Mouse (Mus musculus) layer of hippocampus, adult 8-10 months (tissue): ENCODE measurements at regions not wholly inside any gene's neighbourhood (a gene's known extent, or its start where the extent isn't known, plus 50 kb on each side); places are given as distances from the start of the nearest gene placed in this dataset.

Experiments
- DNase-seq, 2 experiments: peaks; one replicate each; pipeline ENCODE4 v3.0.0; 2022; ENCODE audit warnings: low spot score in 2 of 2

DNA sequence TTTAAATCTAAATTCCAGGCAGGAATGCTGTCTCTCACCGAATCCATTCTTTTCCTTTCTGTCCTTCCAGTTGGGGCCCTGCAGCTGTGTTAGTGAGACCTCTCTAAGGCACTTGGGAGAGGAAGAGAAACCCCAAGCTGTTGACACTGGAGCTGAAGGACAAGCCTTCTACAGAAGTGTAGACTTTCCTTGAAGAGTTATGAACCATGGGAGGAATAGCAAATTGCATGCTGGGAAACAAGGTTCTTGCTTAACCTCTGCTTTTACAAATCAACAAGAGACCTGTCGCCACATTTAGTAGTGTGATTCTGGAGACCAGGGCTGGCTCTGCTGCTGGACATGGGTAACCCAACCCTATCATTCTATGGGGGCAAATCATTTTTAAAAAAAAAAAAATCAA lies 200.8 kb upstream of the Sash1 start:
- DNase-seq, result no peak

DNA sequence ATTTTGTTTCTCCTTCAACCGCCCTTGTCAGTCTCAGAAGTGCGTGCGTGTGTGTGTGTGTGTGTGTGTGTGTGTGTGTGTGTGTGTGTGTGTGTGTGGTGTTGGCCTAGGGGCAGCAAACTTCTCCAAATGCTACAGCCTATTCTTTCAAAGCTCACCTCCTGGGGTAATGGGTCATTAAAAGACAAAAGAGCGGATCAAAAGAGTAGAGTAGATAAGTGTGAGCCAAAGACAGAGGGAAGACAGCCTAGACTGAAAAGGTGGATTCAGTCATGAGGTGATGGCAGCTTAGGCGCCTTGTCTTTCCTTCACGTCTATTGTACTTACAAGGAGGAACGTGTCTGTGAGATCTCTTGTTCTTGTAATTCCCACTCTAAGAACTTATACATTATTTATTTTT lies 199.6 kb upstream of the Sash1 start:
- DNase-seq, result no peak

DNA sequence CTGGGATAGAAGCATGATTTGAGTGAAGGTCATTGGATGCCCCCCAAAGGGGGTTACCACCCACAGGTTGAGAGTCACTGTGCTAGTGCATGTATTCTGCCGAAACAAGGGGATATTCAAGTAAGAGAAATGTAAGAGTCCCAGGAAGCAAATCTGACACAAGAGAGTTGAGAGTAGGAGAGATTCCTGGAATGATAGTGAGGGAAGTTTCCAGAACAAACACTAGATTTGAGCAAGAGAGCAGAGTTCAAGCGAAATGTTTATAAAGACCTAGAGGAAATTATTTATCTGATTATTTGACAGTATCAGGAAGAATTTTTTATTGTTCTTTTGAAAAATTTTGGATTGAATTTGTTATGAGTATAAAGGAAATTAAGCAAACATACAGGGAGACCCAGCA lies 189.0 kb upstream of the Sash1 start:
- DNase-seq, result no peak

DNA sequence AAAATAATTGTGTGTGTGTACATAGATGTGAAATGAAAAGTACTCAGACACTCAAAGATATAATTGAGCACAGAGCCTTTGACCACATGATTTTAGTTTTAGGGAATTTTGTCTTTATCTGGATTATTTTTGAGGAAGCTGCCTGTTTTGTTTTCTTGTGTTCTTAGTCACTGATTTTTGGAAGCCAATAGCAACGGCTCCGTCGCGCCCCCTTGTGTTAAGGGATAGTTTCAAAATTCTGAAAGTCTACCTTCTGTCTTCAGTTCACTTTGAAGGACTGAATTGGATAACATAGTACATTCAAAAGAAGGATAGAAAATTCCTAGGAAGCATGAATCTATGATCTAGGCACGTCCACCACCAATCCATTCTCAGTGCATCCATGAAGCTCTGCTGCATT lies 185.8 kb upstream of the Sash1 start:
- DNase-seq, result no peak

DNA sequence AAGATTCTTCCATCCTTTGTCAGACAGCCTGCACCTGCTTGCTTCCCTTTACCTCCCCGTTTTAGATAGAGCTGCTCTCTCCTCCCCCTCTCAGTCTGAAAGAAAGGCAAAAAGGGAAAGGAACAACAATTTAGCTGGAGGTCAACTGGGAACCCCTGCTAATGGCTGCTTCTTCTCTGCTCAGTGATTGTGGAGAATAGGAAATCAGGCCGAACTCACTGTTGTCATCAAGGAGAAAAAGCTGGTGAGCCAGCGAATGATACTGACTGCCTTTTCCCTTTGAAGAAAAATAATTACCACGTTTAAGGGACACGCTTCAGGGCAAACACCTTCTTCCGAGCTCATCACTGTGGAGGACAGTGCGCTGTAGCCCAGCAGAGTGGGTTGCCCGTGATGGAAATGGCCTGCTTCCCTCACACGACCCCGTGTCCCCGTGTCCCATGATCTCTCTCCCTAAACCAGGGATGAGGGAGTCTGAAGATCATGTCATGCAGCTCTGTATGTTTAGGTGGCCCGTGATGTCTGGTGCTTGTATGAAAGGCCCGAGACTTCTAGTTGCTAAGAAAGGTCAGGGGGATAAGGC lies 183.8 kb upstream of the Sash1 start:
- DNase-seq, result no peak

DNA sequence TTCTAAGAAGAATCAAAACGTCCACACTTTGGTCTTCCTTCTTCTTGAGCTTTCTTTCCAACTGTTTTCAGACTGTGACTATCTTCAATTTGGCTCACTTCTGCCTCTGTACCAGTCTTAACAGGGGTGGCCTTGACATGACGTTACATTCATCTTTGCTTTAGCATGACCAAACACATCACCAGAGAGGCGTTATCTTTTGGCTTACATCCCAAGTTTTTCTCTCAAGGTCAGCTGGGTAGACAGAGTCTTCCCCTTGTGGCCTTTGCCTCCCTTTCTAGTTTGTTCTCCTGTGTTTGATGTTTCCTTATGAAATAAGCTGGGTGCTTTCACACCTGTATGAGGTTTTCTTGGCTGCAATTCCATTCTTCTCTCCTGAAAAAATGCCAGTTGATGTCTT lies 180.7 kb upstream of the Sash1 start:
- no peak for DNase-seq

DNA sequence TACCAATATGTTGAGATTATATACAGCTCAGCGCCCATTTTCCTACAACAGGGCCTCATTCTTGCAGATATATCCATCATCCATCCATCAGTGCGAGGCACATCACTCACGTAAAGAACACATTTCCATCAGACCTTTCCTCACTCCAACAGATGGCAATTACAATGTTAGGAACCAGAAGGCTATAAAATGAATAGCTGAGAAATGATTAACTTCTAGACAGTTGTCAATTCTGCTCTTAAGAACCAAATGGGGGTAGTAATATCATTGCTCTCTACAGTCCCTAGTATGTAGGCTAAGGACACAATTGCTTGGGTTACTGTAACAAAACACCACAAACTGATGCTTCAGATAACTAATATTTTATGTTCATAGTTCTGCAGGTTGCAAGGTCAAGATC lies 176.1 kb upstream of the Sash1 start:
- DNase-seq, result no peak

DNA sequence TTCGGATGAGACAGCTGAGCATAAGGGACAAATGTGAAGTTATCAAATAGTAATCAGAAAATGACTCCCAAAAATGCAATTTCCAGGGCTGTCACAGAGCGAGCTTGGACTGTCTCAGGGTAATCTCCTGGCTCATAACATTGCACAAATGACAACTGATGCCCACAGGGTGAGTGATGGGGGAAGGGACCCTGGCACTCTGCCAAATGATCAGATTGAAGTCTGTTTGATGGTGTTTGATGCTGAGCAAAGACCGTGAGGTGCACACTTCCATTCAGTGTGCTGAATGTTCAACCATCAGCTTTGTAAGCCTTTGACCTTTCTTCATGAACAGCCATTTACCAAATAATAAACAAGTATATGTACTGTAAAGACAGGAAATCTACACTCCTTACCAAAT lies 169.4 kb upstream of the Sash1 start:
- no peak for DNase-seq

DNA sequence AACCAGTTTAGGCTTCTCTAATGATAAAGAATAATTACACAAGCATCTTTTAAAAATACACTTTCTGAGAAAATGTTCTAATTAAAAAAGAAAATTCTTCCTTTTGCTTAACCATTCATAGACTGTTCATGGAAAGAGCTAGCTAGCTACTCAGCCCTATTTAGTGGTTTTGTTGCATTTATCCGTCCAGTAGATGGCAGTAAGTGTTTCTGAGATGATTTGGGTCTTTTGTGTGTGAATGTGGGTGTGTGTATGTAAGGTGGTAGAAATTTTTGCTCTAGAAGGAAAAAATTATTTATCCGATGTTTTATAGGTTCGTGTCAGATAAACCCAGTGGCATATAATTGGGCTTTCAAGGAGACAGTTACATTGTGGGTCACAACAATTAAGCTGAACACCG lies 167.5 kb upstream of the Sash1 start:
- no peak for DNase-seq

DNA sequence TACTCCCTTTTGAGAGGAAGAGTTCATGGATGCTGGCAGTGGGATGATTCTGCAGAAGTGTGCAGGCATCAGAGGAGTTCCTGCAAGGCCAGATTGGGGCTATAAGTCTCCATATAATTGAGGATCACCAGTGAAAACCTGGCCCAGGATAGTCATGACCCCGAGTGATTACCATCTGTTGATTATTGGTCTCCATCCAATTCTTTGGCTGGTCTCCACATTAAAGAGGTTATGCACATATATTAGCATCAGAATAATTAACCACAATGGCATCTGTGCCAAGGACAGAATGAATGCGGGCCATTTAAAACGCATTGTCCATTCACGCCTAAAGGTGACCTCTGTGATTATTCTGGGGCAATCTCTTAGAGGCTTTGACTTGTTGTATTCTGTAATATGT lies 161.5 kb upstream of the Sash1 start:
- no peak for DNase-seq

DNA sequence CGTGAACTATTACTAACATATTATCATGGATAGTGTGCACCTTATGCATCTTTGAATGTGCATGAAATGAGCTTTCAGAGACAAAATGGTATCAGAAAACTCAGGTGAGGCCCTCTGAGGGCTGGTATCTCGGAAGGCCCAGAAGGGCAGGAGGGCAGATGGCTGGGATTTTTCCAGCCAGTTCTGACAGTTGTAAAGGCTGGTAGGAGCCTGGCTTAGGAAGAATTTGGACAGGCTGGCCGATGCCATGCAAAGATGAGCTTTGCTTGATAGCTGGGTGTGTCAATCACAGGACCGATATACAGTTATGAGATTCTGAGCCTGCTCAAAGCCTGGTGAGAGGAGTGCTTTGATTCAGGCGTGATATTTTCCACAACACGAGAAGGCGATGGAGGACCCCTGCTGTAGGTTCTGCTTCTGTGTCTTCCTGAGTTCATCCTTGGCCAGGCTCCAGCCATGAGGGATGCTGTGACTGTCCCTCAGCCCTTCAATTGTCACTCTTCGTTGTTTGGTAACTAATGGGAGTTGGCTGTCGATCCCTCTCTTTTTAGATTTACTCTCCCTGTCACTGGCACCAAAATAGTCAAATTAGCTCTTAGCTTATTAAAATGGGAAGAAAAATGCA lies 159.0 kb upstream of the Sash1 start:
- DNase-seq, result no peak

DNA sequence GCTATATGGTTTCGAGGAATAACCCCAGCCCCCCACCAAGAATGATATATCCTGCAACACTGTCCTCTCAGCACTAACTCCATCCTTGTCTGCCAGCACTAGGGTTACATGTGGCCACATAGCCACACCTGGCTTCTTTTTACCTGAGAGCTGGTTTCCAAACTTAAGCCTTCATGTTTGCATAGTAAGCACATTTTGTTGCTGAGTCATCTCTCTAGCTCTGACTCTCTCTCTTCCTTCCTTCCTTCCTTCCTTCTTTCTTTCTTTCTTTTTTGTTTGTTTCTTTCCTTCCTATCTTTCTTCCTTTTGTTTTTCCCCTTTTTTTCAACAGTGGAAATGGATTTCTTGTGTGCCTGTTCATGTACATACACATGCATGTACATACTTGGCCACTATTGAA lies 157.6 kb upstream of the Sash1 start:
- no peak for DNase-seq

DNA sequence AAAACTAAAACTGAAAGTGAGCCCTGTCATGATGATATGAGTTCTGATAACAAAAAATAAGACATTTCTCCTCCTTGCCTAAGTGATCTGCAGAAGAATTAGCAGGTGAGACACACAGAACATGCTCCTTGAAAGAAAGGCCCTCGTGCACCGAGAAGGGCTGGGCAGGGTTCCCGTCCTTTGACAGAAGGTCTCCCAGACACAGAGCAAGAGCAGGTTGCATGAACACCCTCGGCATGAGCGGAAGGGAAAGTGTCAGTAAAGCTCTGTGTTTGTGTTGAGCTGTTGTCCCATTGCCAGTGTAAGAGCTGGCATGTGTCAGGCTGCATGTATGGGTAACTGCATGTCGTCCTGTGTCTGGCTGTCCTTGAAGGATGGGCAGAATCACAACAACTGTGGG lies 144.6 kb upstream of the Sash1 start:
- no peak for DNase-seq

DNA sequence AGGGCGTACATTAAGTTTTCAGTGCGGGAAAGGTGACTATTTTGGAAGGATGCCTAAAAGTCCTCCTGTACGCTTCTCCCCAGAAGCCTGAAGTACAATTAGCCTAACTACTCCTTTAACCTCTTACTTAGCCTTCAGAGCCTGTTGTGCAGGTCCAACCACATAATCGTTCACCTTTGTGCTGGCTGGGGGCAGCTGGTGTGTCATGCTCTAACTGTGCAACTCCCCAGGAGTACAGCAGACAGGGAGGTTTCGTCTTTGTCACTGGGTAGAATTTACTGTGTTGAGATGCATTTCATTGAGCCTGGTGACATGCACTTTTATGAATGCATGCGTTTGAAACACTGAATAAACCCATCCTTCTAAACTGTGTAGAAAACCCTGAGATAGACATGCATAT lies 143.6 kb upstream of the Sash1 start:
- DNase-seq, result no peak

DNA sequence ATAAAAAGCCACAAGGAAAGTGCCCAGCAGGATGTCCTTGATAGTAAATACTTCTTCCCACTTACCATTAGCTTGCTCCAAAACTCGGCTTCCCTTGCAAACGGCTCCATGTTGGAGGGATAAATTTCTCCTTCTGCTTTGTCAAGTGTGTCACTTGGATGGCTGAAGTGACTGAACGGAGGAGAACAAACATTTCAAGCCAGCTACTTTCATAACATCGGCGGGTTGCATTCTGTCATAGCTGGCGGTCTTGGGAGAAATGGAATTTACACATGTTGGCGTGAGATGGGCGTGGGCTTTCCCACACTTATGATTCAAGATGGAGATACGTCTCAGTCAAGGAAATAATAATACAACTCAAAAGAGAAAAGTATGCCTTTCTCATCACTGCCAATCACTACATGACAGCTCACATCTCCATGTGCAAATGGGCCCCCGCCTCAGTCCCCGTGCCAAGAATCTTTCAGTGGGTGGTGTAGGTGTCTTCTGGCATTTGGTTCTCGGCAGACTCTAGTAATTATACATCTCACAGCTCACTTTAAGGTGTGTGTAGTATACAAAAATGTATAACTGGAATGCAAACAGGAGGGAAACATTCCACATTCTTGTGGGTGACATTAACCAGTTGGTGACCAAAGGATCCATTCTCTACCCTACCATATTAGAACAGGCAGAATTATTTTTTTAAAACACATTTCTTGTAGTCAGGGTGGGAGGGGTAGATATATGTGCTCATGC lies 141.4 kb upstream of the Sash1 start:
- peak in 1 of 2 experiments; percentile 12 for DNase-seq

DNA sequence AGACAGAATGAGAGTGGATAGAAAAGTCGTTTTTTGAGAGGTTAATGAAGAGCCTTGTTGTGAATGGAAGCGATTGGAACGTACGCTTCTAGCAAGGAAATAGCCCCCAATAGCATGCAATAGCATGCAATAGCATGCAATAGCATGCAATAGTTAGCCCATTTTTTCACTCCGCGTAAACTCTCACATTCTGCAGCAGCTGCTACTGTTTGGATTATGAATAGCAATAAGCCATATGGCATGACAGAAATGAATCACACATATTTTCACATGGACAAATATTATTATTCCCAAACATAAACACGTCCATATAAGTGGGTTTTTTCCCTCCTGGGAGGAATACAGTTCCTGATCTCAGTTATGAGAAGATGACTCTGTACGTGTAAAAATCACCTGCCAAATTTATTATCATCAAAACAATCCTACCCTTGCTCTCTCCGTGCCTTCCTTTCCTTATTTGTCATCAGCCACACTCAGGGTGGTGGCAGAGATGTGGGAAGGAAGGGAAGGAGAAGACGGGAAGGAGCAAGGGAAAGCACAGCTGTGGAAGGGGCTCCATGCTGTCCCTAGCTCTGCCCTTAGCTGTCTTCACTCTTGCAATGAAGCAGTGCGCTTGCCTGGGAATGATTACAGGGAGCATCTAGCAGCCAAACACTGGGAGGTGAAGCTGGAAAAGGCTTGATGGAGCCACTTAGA lies 129.1 kb upstream of the Sash1 start:
- no peak for DNase-seq

DNA sequence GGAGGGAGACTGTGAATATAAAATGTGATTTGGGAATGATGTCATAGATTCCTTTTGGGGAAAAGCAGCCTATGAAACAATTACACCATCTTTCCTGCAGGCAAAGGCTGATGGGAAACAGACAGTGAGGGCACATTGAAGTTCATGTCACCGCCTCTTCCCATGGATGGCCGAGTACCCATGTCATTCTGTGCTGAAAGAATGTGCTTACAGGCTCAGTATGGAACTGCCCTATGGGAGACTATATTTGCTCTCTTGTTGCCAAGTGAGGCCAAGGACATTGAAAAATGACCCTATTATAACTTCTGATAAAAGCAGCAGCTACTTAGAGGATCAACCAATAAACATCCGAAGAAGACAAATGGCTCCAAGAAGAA lies 127.7 kb upstream of the Sash1 start:
- no peak for DNase-seq

DNA sequence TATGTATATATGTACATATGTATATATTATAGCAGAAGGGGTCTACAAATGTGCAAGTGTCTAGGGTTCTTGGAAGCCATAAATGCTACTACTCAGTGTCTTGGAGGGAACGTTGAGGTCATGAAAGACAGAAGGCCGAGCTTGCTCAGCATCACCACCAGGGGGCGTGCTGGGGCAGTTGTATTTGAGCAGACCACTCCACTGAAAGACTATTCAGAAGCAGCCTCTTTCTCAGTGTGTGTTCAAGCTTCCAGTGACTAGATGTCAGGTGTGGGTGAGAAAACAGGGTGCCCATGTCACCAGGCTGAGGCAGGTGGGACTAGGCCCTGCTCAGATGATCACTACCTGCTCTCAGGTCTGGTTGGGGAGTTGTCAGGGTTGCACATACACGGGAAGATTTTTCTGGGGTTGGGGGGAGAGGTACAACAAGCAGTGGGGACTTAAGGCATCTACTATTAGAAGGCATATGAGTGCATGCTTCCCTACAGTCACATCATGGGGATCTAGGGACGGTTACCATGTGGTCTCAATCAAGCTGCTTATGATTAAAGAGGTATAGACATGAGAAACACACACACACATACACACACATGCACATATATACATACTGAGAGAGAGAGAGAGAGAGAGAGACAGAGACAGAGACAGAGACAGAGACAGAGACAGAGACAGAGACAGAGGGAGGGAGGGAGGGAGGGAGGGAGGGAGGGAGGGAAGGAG lies 127.1 kb upstream of the Sash1 start:
- DNase-seq, result peak; percentile 39 to 55

DNA sequence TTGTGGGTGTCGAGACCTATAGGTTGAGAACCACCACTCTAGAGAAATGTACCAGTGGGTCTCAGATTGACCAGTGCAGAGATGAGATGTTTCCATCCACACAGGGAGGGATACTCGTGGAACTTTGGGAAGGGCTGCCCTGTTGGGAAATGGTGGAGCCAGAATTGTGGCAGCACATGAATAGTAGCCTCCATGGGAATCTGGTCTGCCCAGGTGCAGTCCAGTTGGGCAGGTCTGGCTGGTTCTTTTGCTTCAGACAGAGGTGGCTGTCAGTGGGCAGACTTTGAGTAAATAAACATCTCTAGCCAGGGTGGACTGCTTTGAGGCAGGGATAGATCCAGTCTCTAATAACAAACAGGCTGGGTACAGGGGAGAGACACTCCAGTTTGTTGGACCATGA lies 126.0 kb upstream of the Sash1 start:
- no peak for DNase-seq

DNA sequence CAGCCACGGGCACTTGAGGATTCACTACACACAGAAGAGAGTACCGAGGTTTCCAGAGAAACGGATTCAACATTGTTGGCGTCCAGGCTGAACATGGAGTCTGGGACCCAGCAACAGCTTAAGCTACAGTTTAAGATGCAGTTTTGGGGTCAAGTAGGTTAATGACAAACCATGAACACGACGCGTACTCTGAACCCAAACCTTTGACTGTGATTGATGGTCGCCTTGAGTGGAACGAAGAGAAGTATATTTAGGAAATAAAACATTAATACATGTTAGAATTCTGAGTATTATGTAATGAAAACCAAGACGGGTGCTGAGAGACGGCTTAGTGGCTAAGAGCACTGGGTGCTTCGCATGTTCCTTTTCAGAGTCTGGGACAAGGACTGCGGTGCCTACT lies 124.3 kb upstream of the Sash1 start:
- no peak for DNase-seq

DNA sequence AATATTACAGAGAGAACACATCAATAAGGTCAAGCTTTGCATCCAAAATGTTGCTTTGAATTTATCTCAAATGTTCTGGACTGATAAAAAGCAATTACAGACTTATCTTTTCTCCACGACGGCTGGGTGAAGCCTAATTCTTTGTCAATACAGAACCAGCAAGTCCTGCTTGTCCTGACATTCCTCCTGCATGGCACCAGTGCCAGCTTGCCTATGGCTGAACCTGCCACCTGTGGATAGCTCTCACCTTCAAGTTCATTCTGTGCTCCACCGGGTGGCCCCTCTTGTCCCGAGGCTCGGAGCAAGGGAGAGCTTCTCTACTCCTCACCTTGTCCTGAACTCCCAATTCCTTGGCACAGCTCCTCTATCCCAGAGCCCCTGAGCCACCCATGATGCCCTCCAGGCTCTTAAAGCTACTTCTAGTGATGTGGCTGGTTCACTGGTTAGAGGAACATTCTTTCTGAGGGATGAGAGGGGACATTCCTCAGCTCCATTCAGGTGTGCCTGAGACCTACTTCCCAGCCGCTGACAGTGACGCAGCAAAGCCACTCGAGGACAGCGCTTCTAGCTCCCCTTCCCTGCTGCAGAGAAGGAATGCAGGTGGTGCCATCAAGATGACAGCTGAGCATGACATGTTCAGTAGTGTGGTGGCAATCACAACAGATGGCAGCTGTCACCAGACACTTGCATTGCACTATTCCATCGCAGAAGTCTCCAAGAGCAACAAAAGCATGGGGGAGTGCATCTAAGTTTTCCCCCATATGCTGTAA lies 119.5 kb upstream of the Sash1 start:
- DNase-seq, result peak; percentile 51 to 54
